Mouse (Mus musculus) left cerebral cortex, postnatal 4 days (tissue): ENCODE measurements around the gene Parp11. TPM values are rescaled to one million over a fixed set of nuclear protein-coding genes. Genes with fewer than 3 reads are reported as not detected.
"Not testable (repeated sequence)": the region's sequence is repeated elsewhere in the genome, so short reads cannot be mapped to it uniquely, and the experiment has no call there.

ENCODE experiments used
- DNase-seq: peaks from one replicate; pipeline ENCODE4 v3.0.0-alpha.2; 2022
- intact Hi-C: fragments of 180-260 bp; cut with DNase I; formaldehyde crosslinking; loops from one replicate; pipeline ENCODE4 v1.15.1; 2025
- total RNA-seq, 2 experiments: library from RNA; stranded (reverse); gene quantifications; 2 replicates each; pipeline ENCODE4 v1.2.3; 2021

Gene Parp11
- total RNA-seq, 2 experiments from 2014 or later: 59.1 to 60.9 TPM

DNA sequence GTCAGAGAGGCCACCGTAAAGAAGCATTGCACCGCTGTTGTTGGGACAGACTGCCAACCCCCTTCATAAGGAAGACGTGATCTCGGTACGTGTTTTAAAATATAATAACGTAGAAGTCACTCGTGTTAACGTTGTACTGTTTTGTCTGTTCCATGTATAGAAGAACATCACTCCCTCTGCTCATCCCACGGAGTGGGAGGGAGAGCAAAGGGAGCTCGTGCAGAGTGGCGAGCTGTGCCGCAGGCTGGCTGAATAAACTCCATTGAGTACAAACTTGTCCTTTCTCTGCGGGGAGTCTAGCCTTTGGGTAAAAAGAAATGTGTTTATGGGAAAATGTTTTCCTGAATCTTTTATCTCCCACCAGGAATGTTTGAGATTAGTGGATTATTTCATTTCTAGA is 47.1 kb downstream of the Parp11 start:
- intact Hi-C loops: no loop called here
- no peak for DNase-seq

DNA sequence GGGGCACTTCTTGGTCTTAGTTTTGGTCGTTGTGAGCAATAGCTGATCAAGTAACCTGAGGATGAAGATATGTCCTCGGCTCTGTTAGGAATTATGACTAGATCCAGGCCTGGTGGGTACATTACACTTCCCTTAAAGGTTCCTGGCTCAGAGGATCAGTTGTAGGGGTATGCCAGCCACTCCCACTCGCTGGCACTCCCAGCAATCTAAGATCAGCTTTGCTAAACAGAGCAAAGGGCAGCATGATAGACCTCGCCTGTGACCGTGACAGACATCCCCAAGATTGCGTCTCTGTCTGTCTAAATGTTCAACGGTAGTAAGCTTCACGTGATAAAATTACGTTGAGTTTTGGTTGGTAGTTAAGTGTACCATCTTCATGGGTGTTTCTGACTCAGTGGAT is 47.7 kb downstream of the Parp11 start:
- intact Hi-C loops: no loop called here
- no peak for DNase-seq

DNA sequence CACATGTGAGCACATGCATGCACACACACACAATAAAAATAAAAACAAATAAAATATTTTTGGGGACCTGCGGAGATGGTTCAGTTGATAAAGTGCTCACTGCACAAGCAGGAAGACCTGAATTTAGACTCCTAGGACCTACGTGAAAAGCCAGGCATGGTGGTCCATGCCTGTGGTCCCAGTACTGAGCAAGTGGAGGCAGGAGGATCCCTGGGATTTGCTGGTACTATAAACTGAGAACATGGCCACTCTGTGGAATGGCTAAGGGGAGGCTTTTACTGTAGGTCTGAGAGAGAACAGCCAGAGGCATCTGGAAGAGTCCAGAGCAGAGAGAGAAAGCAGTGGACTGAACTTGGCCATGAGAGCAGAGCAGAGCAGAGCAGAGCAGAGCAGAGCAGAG is 48.6 kb downstream of the Parp11 start:
- intact Hi-C loops: no loop called here
- no peak for DNase-seq

DNA sequence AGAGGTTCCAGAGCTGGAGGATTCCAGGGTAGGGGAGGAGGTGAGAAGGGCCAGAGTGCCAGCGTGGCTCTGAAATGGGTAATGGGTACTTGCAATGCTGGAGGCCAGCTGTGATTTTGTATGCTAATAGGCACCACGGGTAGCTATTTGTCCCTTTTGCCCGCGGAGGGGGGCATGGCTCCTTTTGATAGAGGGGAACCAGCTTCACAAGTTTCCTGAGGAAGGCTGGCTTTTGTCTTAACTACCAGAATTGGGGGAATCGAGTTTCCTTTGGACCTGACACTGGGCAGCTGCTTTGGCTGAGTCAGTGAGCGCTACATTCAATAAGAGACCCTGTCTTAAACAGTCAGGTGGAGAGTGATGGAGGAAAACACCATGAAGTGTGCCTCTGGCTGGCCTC is 49.2 kb downstream of the Parp11 start:
- intact Hi-C loops: no loop called here
- DNase-seq: no peak

DNA sequence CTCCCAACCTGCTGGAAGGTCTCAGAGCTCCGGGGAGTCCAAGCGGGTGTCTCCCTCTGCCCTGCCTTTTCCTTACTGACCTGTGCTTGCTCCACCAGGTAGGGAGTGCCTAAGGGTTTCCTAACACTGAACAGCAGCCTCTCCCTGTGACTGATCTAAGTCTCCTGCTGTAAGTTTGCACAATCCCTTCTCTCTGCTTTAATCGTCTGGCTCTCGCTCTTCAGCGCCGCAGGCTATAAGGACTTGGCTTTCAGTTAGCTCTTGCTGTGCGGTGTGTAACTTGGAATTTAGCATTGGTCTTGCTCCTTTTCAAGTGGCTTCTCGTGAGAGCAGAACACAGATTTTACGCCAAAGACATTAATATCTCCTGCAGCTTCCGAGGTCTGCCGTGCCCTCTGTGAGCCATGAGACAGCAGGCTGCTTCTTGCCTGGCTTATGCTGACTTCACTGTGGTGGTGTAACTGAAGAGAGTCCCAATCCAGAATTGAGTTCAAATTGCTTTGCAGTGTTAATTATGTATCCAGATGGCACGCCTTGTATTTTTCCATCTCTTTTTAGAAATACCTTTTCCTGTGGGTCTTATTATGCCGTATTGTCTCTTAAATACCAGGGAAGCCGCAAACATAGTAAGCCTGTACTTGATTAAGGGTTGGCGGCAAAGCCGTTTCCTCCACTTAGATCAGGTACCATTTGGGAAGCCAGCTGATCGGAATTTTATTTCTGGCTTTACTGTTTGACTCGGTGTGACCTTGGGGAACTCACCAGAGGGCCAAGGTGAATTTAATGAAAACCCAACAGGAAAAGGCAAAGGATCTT is 50.4 kb downstream of the Parp11 start:
- DNase-seq: peak; percentile 43
- intact Hi-C loops: no loop called here

DNA sequence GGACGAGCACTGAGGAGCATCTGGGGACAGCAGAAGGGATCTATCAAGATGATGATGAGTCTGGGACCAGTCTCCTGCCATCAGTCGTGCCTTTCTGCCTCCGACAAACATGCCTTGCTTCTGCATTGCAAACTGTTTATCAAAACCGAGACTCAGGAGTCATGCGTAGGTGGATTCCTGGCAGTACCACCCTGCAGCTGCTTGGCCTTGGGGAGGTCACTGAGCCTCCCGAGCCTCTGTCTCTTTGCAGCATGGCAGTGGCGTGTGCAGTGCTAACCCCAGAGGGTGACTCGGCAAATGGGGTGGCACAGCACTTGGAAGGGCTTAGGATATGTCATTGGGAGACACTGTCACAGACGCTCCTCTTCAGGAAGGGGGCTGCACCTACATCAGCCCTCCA is 53.5 kb downstream of the Parp11 start:
- intact Hi-C loops: no loop called here
- DNase-seq: no peak

DNA sequence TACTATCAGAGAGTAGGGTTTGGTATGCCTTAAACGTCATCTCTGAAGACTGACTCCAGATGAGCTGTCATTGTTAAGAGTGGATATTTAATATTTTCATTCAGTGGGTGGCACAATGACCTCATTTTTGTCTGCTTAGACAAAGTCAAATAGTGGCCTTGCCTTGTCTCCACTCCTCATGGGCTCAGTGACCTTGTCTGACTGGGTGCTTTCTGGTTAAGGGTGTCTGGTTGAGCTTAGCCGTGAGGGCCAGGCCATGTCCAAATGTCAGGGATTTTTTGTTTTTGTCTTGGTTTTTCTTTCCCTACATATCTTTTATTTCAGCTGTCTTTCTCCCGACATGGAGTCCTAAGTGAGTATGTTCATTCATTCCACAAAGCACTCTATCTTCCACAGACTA is 54.2 kb downstream of the Parp11 start:
- intact Hi-C loops: no loop called here
- DNase-seq: no peak

DNA sequence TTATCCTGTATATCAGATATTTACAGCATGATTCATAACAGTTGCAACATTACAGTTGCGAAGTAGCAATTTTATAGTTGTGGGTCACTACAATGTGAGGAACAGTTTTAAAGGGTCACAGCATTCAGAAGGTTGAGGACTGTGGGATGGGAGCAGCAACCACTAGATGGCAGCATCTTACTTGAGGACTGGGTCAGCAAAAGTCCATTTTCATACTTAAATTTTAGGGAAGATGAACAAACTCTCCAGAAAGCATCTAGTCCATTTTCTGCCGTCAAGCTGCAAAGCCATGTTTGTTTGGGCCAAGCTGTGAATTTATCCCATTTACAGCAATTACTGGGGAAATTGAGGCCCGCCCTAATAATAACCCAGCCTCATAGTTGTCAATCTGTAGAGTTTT is 55.9 kb downstream of the Parp11 start:
- peak; percentile 54 for DNase-seq
- intact Hi-C loops: no loop called here

DNA sequence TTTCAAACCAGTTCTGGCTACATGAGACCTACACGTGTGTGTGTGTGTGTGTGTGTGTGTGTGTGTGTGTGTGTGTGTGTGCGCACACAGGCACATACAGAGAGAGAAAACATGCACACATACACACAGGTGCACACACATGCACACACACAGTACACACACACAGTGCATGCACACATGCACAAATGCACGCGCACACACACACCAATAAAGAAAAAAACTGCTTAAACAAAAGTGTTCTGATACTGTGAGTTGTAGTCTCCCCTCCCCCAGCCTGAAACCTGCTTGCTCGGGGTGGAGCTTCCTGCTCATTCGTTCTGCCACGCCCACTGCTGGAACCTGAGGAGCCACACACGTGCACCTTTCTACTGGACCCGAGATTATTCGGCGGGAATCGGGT is 67.1 kb downstream of the Parp11 start:
- DNase-seq, intact Hi-C loops: not testable (repeated sequence)

DNA sequence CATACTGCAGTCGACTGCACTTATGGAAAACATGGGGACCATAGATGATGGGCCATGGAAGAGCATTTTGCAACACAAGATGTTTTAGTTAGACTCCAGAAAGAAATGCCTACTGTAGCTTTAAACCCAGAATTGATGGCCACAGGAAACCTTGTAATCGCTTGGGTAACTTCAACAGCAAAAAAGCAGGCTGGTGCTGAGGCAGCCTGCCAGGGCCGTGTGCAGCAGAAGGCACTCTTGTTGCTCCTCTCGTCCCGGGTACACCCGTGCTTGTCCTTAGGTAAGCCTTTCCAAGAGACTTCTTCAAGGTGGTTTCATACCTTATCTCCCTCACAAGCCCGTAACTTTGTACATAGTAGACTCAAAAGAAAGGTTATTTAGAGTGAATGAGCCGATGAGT is 74.5 kb downstream of the Parp11 start:
- intact Hi-C loops: no loop called here
- DNase-seq: peak; percentile 9

DNA sequence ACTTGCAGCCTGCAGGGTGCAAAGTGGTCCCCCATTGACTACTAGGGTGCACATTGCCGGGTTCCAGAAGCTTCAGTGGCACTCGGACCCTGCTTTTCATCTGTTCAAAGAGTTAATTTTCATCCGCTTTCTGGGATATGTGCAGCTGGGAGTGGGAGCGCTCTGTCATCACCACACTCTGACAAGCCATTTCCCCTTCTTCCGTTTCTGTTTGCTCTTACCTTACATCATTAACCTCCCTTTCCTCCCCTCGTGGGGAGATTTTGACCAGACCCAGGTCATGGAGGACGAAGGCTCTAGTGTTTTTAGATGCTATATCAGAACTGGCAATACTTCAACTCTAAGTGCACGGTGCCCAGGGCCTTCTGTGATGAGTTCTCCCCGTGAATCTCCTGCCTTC is 75.7 kb downstream of the Parp11 start:
- DNase-seq: no peak
- intact Hi-C loops: no loop called here

DNA sequence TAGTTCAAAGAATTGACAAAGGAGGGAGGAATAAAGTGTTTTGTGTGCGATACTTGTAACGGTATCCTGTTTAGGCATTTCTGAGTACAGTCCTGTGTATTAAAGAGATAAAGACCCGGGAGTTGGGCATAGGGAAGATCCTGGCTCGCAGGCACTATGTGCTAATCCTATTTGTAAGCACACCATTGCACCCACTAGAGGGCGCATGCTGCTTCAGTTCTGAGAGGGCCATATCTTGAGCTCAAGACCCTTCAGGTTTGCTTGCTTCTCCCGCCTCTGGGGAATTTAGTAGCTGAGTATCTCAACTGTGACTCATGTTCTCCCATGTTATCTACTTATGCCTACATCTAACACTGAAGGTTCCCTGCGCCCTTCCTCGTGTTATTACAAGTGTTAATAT is 77.8 kb downstream of the Parp11 start:
- intact Hi-C loops: no loop called here
- peak; percentile 81 for DNase-seq

DNA sequence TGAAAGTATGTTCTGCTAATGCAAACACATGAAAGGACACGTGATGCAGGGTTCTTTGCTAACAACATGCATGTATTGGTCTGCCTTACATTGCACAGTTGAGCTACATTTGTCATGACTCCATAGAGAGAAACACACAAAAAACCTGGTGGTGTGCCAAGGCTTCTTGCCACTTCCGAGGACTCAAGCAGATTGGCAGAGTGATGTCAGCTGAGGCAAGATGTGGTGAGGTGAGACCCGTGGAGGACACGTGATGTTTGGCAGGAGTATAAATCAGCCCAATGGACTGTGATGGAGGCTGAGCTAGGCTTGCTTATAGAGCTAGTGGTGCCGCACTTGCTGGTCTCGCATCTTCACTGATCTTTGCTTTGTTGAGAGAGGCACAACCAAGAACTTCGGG is 82.0 kb downstream of the Parp11 start:
- intact Hi-C loops: no loop called here
- peak; percentile 15 for DNase-seq

DNA sequence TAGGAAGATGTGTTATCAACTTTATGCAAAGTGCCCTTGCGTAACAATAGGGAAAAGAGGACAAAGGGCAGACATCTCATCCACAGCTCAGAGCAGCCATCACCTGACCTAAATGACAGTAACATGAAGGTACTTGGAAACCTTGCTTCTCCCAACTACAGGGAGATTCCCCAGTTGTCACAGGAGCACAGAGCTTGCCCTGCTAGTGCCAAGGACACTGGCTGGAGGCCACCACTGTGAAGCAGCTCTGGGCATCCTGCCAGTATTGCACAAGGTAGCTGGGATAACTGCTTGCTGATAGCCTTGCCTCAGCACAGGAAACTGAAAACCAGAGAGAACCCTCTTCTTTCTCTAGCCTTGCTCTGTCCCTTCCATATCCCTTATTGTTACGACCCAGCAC is 82.8 kb downstream of the Parp11 start:
- peak; percentile 92 for DNase-seq
- intact Hi-C loops: no loop called here

DNA sequence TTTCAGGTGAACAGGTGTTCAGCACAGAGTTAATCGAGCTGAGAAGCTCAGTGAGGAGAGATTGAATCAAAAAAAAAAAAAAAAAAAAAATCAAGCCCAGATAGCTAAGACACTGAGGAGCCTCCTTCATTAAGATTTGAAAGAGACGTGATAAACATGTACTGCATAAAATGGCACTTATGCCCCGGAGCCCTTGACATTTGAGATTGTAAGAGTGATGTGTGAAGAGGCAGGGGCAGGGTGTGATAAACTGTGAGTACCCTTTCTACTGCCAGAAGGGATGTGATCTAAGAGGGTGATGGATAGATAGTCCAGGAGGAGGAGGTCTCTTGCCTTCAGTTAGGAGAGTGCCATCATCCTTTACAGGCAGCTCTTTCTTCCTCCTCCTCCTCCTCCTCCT is 83.6 kb downstream of the Parp11 start:
- intact Hi-C loops: no loop called here
- no peak for DNase-seq

DNA sequence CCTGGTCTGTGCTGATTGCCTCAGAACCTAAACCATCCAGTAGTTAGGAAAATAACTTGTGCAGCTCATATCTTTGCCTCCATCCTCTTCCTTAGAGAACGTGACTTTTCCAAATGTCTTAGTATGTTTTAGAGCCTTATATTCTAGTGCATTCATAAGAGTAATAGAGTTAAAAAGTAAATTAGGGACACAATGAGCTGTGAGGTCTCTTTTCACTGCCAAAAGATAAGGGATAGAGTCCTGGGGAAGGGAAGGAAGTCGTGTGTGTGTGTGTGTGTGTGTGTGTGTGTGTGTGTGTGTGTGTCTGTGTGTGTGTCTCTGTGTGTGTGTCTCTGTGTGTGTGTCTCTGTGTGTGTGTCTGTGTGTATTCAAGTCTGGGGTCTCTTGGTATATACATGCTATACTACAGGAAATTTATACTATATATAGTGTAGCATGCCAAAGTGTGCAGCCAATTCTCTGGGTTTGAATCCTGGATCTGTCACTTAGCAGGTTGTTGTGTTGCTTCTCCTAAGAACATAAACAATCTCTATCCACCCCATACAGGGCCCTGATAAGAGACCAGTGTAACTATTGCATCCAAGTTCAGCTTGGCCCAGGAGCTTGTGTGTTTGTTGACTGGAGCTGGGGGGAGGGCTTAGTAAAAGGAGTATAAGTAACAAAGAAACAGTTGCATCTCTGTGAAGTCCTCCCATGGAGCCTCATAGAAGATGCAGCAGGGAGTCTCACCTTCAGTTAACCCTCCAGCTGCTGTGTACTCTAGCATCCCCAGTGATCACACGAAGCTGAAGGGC is 85.0 kb downstream of the Parp11 start:
- DNase-seq: no peak
- intact Hi-C loops: no loop called here

DNA sequence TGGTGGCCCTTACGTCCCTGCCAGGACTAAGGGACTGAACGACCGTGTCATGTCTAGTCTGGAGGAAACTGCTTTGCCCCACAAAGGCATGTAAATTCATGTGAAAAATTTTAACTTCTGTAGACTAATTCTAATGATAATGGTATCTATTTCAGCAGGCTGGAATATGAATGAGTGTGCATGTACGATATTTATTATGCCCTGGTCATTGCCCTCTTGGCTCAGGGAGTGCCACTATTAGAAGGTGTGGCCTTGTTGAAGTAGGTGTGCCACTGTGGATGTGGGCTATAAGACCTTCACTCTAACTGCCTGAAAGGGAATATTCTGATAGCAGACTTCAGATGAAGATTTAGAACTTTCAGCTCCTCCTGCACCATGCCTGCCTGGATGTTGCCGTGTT is 85.7 kb downstream of the Parp11 start:
- no peak for DNase-seq
- intact Hi-C loops: no loop called here

DNA sequence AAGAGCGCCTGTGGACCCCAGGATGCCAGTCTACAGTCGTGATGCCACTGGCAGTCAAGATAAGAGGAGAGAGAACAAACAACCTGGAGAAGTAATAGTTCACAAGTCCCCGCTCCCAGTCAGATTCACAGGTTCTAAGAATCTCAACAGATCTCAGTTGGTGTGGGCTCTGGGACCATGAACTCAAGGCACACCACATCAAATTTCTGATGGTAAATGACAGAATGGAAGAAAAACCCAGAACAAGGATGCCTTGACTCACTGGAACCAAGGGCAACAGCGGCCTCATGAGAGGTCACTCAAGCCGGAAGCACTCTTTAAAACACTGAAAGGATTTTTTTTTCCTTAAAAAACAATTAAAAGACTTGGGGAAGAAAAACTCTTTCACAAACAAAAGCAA is 87.1 kb downstream of the Parp11 start:
- intact Hi-C loops: no loop called here
- no peak for DNase-seq

DNA sequence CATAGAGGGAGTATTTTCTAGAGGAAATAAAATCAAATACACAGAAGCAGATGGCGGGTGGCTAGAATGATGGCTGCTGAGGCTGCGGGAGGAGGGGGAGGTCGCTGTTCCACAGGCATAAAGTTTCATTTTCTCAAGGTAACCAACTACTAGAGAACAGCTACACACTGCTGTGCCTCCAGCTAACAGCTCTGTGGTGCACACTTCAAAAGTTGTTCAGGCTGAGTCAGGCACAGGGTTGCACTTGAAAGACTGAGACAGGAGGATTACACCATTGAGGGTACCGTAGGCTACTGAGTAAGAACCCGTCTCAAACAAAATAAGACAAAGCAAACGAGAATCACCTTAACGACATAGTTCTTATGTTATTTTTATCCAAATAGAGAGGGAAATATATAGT is 90.4 kb downstream of the Parp11 start:
- DNase-seq: no peak
- intact Hi-C loops: no loop called here

DNA sequence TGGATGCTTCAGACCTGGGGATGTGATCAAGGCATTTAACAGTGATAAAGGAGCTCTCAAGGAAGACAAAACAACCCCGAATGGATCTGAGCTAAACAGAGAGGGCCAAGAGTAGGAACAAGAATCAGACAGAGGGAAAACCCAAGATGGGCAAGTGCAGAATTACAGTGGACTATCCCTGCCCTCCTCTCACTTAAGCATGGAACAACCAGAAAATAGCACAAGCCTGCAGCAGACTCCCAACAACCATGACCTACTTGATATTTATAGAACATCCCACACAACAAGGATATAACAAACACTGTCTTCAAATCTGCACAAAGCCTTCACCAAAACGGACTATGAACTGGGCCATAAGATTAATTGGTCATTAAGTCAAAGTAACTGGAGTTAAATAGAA is 91.5 kb downstream of the Parp11 start:
- intact Hi-C loops: no loop called here
- DNase-seq: no peak

DNA sequence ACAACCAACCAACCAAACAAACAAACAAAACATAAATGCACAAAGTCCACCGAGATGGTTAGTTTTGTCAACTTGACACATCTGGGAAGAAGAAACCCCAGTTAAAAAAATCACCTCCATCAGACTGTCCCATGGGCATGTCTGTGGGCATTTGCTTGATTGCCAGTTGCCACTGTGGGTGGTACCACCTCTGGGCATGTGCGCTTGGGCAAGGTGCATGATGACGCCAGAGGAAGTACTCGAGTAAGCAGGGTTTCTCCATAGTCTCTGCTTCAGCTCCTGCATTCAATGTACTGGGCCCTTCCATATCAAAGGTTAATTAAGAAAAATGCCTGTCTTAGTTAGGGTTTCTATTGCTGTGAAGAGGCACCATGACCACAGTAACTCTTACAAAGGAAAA is 92.6 kb downstream of the Parp11 start:
- no peak for DNase-seq
- intact Hi-C loops: no loop called here

DNA sequence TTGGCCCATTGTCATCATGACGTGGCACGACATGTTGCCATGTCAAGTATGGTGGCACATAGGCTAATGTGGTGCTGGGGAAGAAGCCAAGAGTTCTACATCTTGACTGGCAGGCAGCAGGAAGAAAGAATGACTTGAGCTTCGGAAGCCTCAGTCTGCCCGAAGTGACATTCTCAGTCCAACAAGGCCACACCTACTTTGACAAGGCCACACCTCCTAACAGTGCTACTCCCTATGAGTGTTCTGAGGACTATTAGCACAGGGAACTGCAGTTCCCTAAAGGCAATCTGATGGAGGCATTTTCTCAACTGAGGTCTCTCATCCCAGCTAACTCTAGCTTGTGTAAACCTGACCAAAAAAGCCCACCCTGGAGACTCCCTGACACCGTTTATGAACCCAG is 93.0 kb downstream of the Parp11 start:
- no peak for DNase-seq
- intact Hi-C loops: no loop called here
